Mouse (Mus musculus) small intestine, adult 2 months (tissue): ENCODE results near the gene Rab9b. TPM values are rescaled to one million over a fixed set of nuclear protein-coding genes. Genes with fewer than 3 reads are reported as not detected.

Source experiments
- H3K27ac ChIP-seq: fragments of 200-500 bp; 2 replicates; pipeline ENCODE4 v1.5.1; 2012; ENCODE audit warnings: low read depth, low read length, control low read depth, inconsistent platforms; ENCODE audit not compliant: insufficient read depth
- H3K27me3 ChIP-seq: fragments of 200-500 bp; 2 replicates; pipeline ENCODE4 v1.6.1; 2012; ENCODE audit warnings: mild to moderate bottlenecking, moderate library complexity, low read length, inconsistent platforms; ENCODE audit not compliant: control insufficient read depth, insufficient read depth
- H3K36me3 ChIP-seq: fragments of 200-500 bp; 2 replicates; pipeline ENCODE4 v1.6.1; 2012; ENCODE audit warnings: mild to moderate bottlenecking, low read length, control low read depth, inconsistent platforms; ENCODE audit not compliant: control insufficient read depth, insufficient read depth
- H3K4me1 ChIP-seq: fragments of 200-500 bp; 2 replicates; pipeline ENCODE4 v1.6.1; 2012; ENCODE audit warnings: low read length, inconsistent platforms, mixed read lengths; ENCODE audit not compliant: control insufficient read depth, insufficient read depth, insufficient read length
- H3K4me3 ChIP-seq: fragments of 200-500 bp; 2 replicates; pipeline ENCODE4 v1.5.1; 2012; ENCODE audit warnings: low read depth, mild to moderate bottlenecking, control low read depth, inconsistent platforms, low read length, moderate library complexity
- CTCF ChIP-seq: fragments of 200-500 bp; IDR thresholded peaks from 2 replicates; pipeline ENCODE4 v1.5.1; 2012; ENCODE audit warnings: low read depth, mild to moderate bottlenecking, control low read depth, inconsistent platforms, low read length, moderate library complexity, mixed read lengths; ENCODE audit not compliant: insufficient replicate concordance, insufficient read length; ENCODE audit errors: extremely low read depth
- POLR2A ChIP-seq: fragments of 200-500 bp; IDR thresholded peaks from 2 replicates; pipeline ENCODE4 v1.6.1; 2012; ENCODE audit warnings: low read depth, mild to moderate bottlenecking, control low read depth, inconsistent platforms, low read length, moderate library complexity
- WGBS: fragments of 180-500 bp; shearing (Covaris S2); methylation state at CpG from one replicate; pipeline ENCODE4 v1.1.7; 2018; 5-methylcytosine and 5-hydroxymethylcytosine counted together
- polyA plus RNA-seq: library from polyadenylated mRNA; depleted of rRNA; stranded (reverse); fragments of >200 nt; gene quantifications from 2 replicates; pipeline ENCODE4 v1.2.3, GENCODE M21; 2012; rRNA removed

The Rab9b gene
- polyA plus RNA-seq, result not detected in 2 replicates

GRCm38 (mm10) chrX:136868061-136869040 is at the start of gene Rab9b:
Rab9b (minus strand) TSS chrX:136868755.
- WGBS, result 9% methylated on average over 36 of the region's 36 CpGs
- peak within 1 kb of the TSS; percentile 61 for H3K4me3 ChIP-seq

GRCm38 (mm10) chrX:136904369-136904768 is 35.8 kb upstream of the Rab9b start:
- WGBS, result 26% methylated on average over 4 of the region's 4 CpGs
- H3K36me3 ChIP-seq, result no peaks in the 10 kb centered on the region
- H3K27me3 ChIP-seq, result no peaks in the 10 kb centered on the region
- H3K27ac ChIP-seq, result no peak overlapping the region
- no peak overlapping the region for H3K4me3 ChIP-seq
- H3K4me1 ChIP-seq, result no peaks in the 10 kb centered on the region
- TF ChIP-seq CTCF (no peak), POLR2A (no peak)

More at GRCm38 (mm10) chrX:136868061-136869040, at the start of gene Rab9b:
- Histone ChIP-seq H3K4me1 (no peaks in the 10 kb centered on the region), H3K27me3 (no peaks in the 10 kb centered on the region), H3K27ac (no peak within 1 kb of the TSS), H3K36me3 (no peaks in the 10 kb centered on the region)
- TF ChIP-seq CTCF, result no peak
- TF ChIP-seq POLR2A, result no peak

GRCm38 (mm10) chrX:136895757-136896156 is 27.2 kb upstream of the Rab9b start:
- no peaks in the 10 kb centered on the region for H3K4me1 ChIP-seq
- H3K4me3 ChIP-seq, result no peak overlapping the region
- no peaks in the 10 kb centered on the region for H3K36me3 ChIP-seq
- H3K27ac ChIP-seq, result no peak overlapping the region
- TF ChIP-seq CTCF (no peak), POLR2A (no peak)
- H3K27me3 ChIP-seq, result no peaks in the 10 kb centered on the region
- 42% methylated on average over 2 of the region's 2 CpGs for WGBS

DNA sequence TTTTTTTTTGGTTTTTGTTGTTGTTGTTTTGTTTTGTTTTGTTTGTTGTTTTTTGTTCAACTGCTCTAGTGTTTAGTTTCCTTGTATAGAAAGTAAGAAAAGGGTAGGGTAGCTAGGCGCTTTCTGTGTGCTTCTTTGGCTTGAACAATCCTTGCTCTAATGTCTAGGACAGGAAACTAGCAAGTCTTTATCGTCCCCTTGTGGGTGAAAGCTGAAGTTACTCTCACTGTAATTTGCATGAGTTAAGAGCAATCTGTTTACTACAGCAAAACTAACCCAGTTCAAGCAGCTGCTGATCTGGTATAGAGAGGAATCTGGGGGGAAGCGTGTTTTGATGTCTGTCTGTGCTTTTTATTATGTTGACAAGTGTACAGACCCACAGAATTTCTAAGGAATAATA is 18.3 kb downstream of the Rab9b start:
- no peak for TF ChIP-seq POLR2A
- TF ChIP-seq CTCF, result no peak
- Histone ChIP-seq H3K27me3 (no peaks in the 10 kb centered on the region), H3K4me1 (no peaks in the 10 kb centered on the region), H3K36me3 (no peaks in the 10 kb centered on the region), H3K27ac (no peak overlapping the region), H3K4me3 (no peak overlapping the region)
- 30% methylated on average over 3 of the region's 3 CpGs for WGBS

DNA sequence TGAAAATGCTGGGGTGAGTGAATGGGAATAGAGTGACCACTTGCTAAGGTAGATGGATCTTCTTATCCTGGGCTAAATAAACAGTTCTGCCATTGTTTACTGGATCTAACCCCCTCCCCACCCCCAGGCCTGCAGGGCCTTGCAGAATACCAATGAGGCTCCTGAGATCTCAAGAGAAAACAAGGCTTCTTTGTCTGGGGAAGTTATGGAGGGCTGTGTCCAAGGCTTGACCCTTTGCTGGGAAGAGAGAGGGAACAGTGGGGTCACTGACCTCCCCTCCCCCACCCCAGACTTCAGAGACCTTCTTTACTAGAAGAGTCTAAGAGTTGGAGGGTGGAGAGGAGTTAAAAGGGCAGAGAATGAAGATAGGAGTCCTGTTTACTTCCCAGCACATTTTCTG is 39.9 kb downstream of the Rab9b start:
- Histone ChIP-seq H3K4me1 (no peaks in the 10 kb centered on the region), H3K27ac (no peak overlapping the region), H3K27me3 (no peaks in the 10 kb centered on the region), H3K36me3 (no peaks in the 10 kb centered on the region), H3K4me3 (no peak overlapping the region)
- TF ChIP-seq CTCF (no peak), POLR2A (no peak)

GRCm38 (mm10) chrX:136825016-136825415 is 43.5 kb downstream of the Rab9b start:
- H3K4me1 ChIP-seq, result no peaks in the 10 kb centered on the region
- H3K4me3 ChIP-seq, result no peak overlapping the region
- no peak for TF ChIP-seq POLR2A
- TF ChIP-seq CTCF, result no peak

GRCm38 (mm10) chrX:136822371-136822770 is 46.2 kb downstream of the Rab9b start, which contains the start of gene Plp1:
Plp1 (plus strand) TSS chrX:136822671.
- no peak within 1 kb of the TSS for H3K27ac ChIP-seq
- H3K4me1 ChIP-seq, result no peaks in the 10 kb centered on the region
- H3K36me3 ChIP-seq, result no peaks in the 10 kb centered on the region
- no peaks in the 10 kb centered on the region for H3K27me3 ChIP-seq
- no peak within 1 kb of the TSS for H3K4me3 ChIP-seq
- TF ChIP-seq POLR2A (no peak), CTCF (no peak)
- 38% methylated on average over 1 of the region's 1 CpGs for WGBS

More at GRCm38 (mm10) chrX:136825016-136825415, 43.5 kb downstream of the Rab9b start:
- WGBS, result 68% methylated on average over 4 of the region's 4 CpGs
- Histone ChIP-seq H3K27me3 (no peaks in the 10 kb centered on the region), H3K27ac (no peak overlapping the region), H3K36me3 (no peaks in the 10 kb centered on the region)
